8 mouse cellular contexts compared by ENCODE assay signal in genomic region chr10:128303126-128304021, GRCm38 (mm10). TPM values are rescaled to one million over a fixed set of nuclear protein-coding genes. Genes with fewer than 3 reads are reported as not detected.
A peak's percentile ranks its signal among the peaks of the same experiment; 100 is the strongest.
DNase-seq lines count a peak whose midpoint lies in the region; ATAC-seq and TF ChIP-seq lines count a peak whose summit lies in the region.

TSS of gene Pan2 (plus strand) at chr10:128303335.

- H3K4me3 ChIP-seq in gastrocnemius, adult 2 months, result peak within 1 kb of the TSS; percentile 72
- H3K4me3 ChIP-seq in hindbrain, postnatal 0 days (ENCODE audit: low read length), result peak within 1 kb of the TSS; percentile 46
- peak within 1 kb of the TSS; percentile 82 for H3K4me3 ChIP-seq in left cerebral cortex, adult 2 months

- H3K4me1 ChIP-seq in hindbrain, postnatal 0 days (ENCODE audit: insufficient read depth, low read length), result peaks cover 14% of the 10 kb centered on the region

- peak within 1 kb of the TSS; percentile 74 for H3K9ac ChIP-seq in hindbrain, postnatal 0 days (replicated peaks; ENCODE audit: low read length)

- 1% methylated on average over 37 of the region's 37 CpGs for WGBS in hindbrain, postnatal 0 days

- H3K27ac ChIP-seq in gastrocnemius, adult 2 months, result peak within 1 kb of the TSS; percentile 100
- H3K27ac ChIP-seq in hindbrain, postnatal 0 days, result peak within 1 kb of the TSS; percentile 95
- peak within 1 kb of the TSS; percentile 99 for H3K27ac ChIP-seq in left cerebral cortex, adult 2 months

- no peaks in the 10 kb centered on the region for H3K27me3 ChIP-seq in hindbrain, postnatal 0 days (ENCODE audit: insufficient read depth, low read length)

- peak within 1 kb of the TSS; percentile 68 for H3K4me2 ChIP-seq in hindbrain, postnatal 0 days (ENCODE audit: low read depth, low read length)

- DNase-seq in ZHBTc4 (ENCODE audit: low read depth, low spot score), result peak; percentile 100
- DNase-seq in gastrocnemius, adult 2 months, result peak; percentile 99
- peak; percentile 99 for DNase-seq in hindbrain, postnatal 0 days (ENCODE audit: low spot score)
- peak; percentile 100 for DNase-seq in left cerebral cortex, adult 2 months (ENCODE audit: extremely low spot score in 1 of 2, low spot score in 2 of 2)
- DNase-seq in right cerebral cortex, adult 2 months (ENCODE audit: low spot score in 2 of 2), result peak; percentile 100
- peak; percentile 99 for DNase-seq in urinary bladder, postnatal 14 days (ENCODE audit: low spot score)

- intact Hi-C loops in gastrocnemius, adult 2 months (cut with DNase I), result no loop called here
- intact Hi-C loops in left cerebral cortex, adult 2 months (cut with DNase I), result loop anchor here (1.0 kb wide), 1 partner anchor 19 kb away; the partner anchor contains the start of gene Cnpy2

- H3K9me3 ChIP-seq in hindbrain, postnatal 0 days (ENCODE audit: low read length), result no peaks in the 10 kb centered on the region

- TF ChIP-seq CTCF in gastrocnemius, adult 2 months (IDR thresholded peaks at IDR 0.05), result no peak
- no peak for TF ChIP-seq CTCF in hindbrain, postnatal 0 days (IDR thresholded peaks at IDR 0.05; ENCODE audit: low read depth)
- no peak for TF ChIP-seq CTCF in left cerebral cortex, adult 2 months (IDR thresholded peaks at IDR 0.05)

- peak; percentile 88 for ATAC-seq in common myeloid progenitor, adult 5-6 weeks (replicated peaks; ENCODE audit: low read depth, poor library complexity, severe bottlenecking)
- peak; percentile 99 for ATAC-seq in hindbrain, postnatal 0 days
- peak; percentile 90 for ATAC-seq in megakaryocyte, adult 5-6 weeks (ENCODE audit: poor library complexity, severe bottlenecking)

- peaks cover 6% of the 10 kb centered on the region; the same call in 1 of the 2 replicates for H3K36me3 ChIP-seq in hindbrain, postnatal 0 days (ENCODE audit: insufficient read depth, low read length)

RNA-seq across cellular contexts. Expression of gene Pan2, which starts in this region (rescaled TPM):
- total RNA-seq in common myeloid progenitor, adult 5-6 weeks (2017), result 12.8 and 13.7 TPM in 2 replicates
- total RNA-seq in gastrocnemius, adult 2 months (2021), result 1 to 10 TPM; 5.1 to 5.3 TPM
- total RNA-seq in hindbrain, postnatal 0 days (2014; rRNA removed), result 21.2 and 25.2 TPM in 2 replicates
- 14.3 and 16.4 TPM in 2 replicates for polyA plus RNA-seq in hindbrain, postnatal 0 days (2015; fragmentation: Nextera tagmentation; extraction: Ambion mirVana)
- total RNA-seq in left cerebral cortex, adult 2 months (2021), result 10 to 100 TPM; 15.8 TPM
- 17.3 and 17.7 TPM in 2 replicates for total RNA-seq in megakaryocyte, adult 5-6 weeks (2015)
- total RNA-seq in megakaryocyte, adult 5-6 weeks (2017), result 14.0 and 14.9 TPM in 2 replicates

Comparison
In these comparisons a context has a peak if more than half of its experiments do, and no peak if none do; other contexts are left out.
1. Peak in every context shown above with its lines: DNase-seq, ATAC-seq, H3K4me3 ChIP-seq and H3K27ac ChIP-seq.